ENCODE assay signal across 34 mouse cellular contexts in the genomic region with DNA sequence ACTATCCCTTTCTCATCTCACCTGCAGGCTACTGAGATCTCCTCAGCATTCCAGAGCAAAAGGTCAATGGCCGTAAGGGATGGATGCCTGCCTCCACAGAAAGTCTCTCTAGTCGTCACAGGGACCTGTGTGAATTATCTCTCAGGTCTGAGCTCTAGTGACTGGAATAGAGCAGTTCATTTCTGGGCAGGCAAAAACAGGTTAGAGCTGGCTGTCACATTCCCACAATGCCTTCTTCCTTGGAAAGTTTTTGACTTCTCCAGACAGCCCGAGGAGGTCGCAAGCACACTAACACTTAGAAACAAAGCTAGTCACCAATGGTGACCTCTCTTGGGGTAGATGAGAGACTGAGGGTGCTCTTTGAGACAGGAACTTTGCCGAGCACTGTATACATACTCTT. TPM values are rescaled to one million over a fixed set of nuclear protein-coding genes. Genes with fewer than 3 reads are reported as not detected.
DNase-seq lines count a peak whose midpoint lies in the region; ATAC-seq and TF ChIP-seq lines count a peak whose summit lies in the region.
"Had no signal": no experiment of that assay in that cellular context is flagged by ENCODE, and none has a peak within 500 bp of the region (broad histone marks: within the 10 kb centered on the region; RNA-seq: fewer than 3 reads in every experiment).

No protein-coding gene starts in this region.

- DNase-seq in forebrain, embryonic 11.5 days (ENCODE audit: low spot score), result peak; percentile 40
- DNase-seq in forebrain, postnatal 0 days, result no peak
- DNase-seq in hindbrain, embryonic 14.5 days (ENCODE audit: low spot score), result no peak
- DNase-seq in hindbrain, embryonic 11.5 days (ENCODE audit: low spot score), result no peak
- peak; percentile 26 for DNase-seq in testis, postnatal 10 days (ENCODE audit: low spot score)
- DNase-seq in testis, postnatal 14 days (ENCODE audit: low spot score), result no peak
- DNase-seq: adrenal gland, adult 2 months; adrenal gland, postnatal 14 days; cerebellum, adult 11 months; cerebellum, adult 2 months; cerebellum, adult 9-11 months; cerebellum, postnatal 25 days; embryo, embryonic 11 days; gastrocnemius, adult 2 months; gastrocnemius, postnatal 14 days; heart, adult 18-20 months; heart, postnatal 10 days; heart, postnatal 36 days; kidney, adult 11 months had no signal

- ATAC-seq in forebrain, embryonic 11.5 days (replicated peaks; ENCODE audit: low FRiP score), result no peak
- no peak for ATAC-seq in forebrain, postnatal 0 days
- no peak for ATAC-seq in hindbrain, embryonic 14.5 days (ENCODE audit: low FRiP score)
- ATAC-seq in hindbrain, embryonic 11.5 days (ENCODE audit: low FRiP score), result no peak
- ATAC-seq: intestine, embryonic 15.5 days; Patski had no signal

- H3K4me2 ChIP-seq in forebrain, embryonic 11.5 days (ENCODE audit: low read depth, low read length, severe bottlenecking), result no peak overlapping the region
- no peak overlapping the region for H3K4me2 ChIP-seq in forebrain, postnatal 0 days (ENCODE audit: low read depth)
- no peak overlapping the region for H3K4me2 ChIP-seq in hindbrain, embryonic 14.5 days (replicated peaks)
- no peak overlapping the region for H3K4me2 ChIP-seq in hindbrain, embryonic 11.5 days (replicated peaks; ENCODE audit: low read depth, low read length)
- H3K4me2 ChIP-seq: embryonic facial prominence, embryonic 13.5 days; heart, embryonic 12.5 days had no signal

- no peak overlapping the region for H3K4me3 ChIP-seq in forebrain, embryonic 11.5 days (ENCODE audit: low read depth, low read length)
- no peak overlapping the region for H3K4me3 ChIP-seq in forebrain, postnatal 0 days (ENCODE audit: low read depth, low read length)
- no peak overlapping the region for H3K4me3 ChIP-seq in hindbrain, embryonic 14.5 days (replicated peaks; ENCODE audit: low read length)
- no peak overlapping the region for H3K4me3 ChIP-seq in hindbrain, embryonic 11.5 days (ENCODE audit: low read depth, low read length)
- H3K4me3 ChIP-seq: embryonic facial prominence, embryonic 10.5 days; embryonic facial prominence, embryonic 13.5 days; erythroblast, embryonic 14.5 days; gastrocnemius, adult 2 months; heart, embryonic 12.5 days; heart, embryonic 15.5 days; intestine, embryonic 15.5 days had no signal

- no peak for TF ChIP-seq CTCF in forebrain, postnatal 0 days (IDR thresholded peaks at IDR 0.05; ENCODE audit: low read depth)

- H3K27me3 ChIP-seq in forebrain, embryonic 11.5 days (ENCODE audit: control insufficient read depth, insufficient read depth, low read length), result no peaks in the 10 kb centered on the region
- H3K27me3 ChIP-seq in forebrain, postnatal 0 days (ENCODE audit: insufficient read depth, low read length), result no peaks in the 10 kb centered on the region
- no peaks in the 10 kb centered on the region for H3K27me3 ChIP-seq in hindbrain, embryonic 14.5 days (ENCODE audit: control insufficient read depth, insufficient read depth, low read length)
- H3K27me3 ChIP-seq in hindbrain, embryonic 11.5 days (ENCODE audit: control insufficient read depth, insufficient read depth, low read length), result no peaks in the 10 kb centered on the region
- H3K27me3 ChIP-seq: embryonic facial prominence, embryonic 13.5 days; forebrain, embryonic 13.5 days; heart, embryonic 12.5 days; heart, embryonic 15.5 days; intestine, embryonic 15.5 days had no signal

- no peaks in the 10 kb centered on the region for H3K36me3 ChIP-seq in forebrain, embryonic 11.5 days (ENCODE audit: control insufficient read depth, insufficient read depth, low read length)
- H3K36me3 ChIP-seq in forebrain, postnatal 0 days (ENCODE audit: insufficient read depth), result no peaks in the 10 kb centered on the region
- H3K36me3 ChIP-seq in hindbrain, embryonic 14.5 days (replicated peaks; ENCODE audit: control insufficient read depth, insufficient read depth), result no peaks in the 10 kb centered on the region
- no peaks in the 10 kb centered on the region for H3K36me3 ChIP-seq in hindbrain, embryonic 11.5 days (ENCODE audit: control insufficient read depth, insufficient read depth, low read length)
- H3K36me3 ChIP-seq: embryonic facial prominence, embryonic 10.5 days; embryonic facial prominence, embryonic 13.5 days; G1E; heart, embryonic 12.5 days; heart, embryonic 15.5 days; hindbrain, embryonic 12.5 days; intestine, embryonic 15.5 days had no signal

- H3K27ac ChIP-seq in forebrain, embryonic 11.5 days (ENCODE audit: low read depth, low read length), result no peak overlapping the region
- no peak overlapping the region for H3K27ac ChIP-seq in forebrain, postnatal 0 days (ENCODE audit: low read depth, low read length)
- peak overlapping the region; percentile 70 for H3K27ac ChIP-seq in hindbrain, embryonic 14.5 days
- H3K27ac ChIP-seq in hindbrain, embryonic 11.5 days (ENCODE audit: low read depth, low read length), result no peak overlapping the region
- H3K27ac ChIP-seq: embryonic facial prominence, embryonic 10.5 days; embryonic facial prominence, embryonic 13.5 days; gastrocnemius, adult 2 months; heart, embryonic 15.5 days; intestine, embryonic 15.5 days had no signal

- WGBS in forebrain, embryonic 11.5 days, result 76% methylated on average over 5 of the region's 5 CpGs
- 79% methylated on average over 5 of the region's 5 CpGs for WGBS in forebrain, postnatal 0 days
- 83% methylated on average over 5 of the region's 5 CpGs for WGBS in hindbrain, embryonic 14.5 days
- WGBS in hindbrain, embryonic 11.5 days, result 82% methylated on average over 5 of the region's 5 CpGs

- H3K9me3 ChIP-seq in forebrain, embryonic 11.5 days (ENCODE audit: control insufficient read depth, low read length), result no peaks in the 10 kb centered on the region
- H3K9me3 ChIP-seq in forebrain, postnatal 0 days (ENCODE audit: low read length), result no peaks in the 10 kb centered on the region
- no peaks in the 10 kb centered on the region for H3K9me3 ChIP-seq in hindbrain, embryonic 14.5 days (ENCODE audit: control insufficient read depth, low read length)
- H3K9me3 ChIP-seq in hindbrain, embryonic 11.5 days (ENCODE audit: control insufficient read depth, low read length), result no peaks in the 10 kb centered on the region
- H3K9me3 ChIP-seq: embryonic facial prominence, embryonic 10.5 days; embryonic facial prominence, embryonic 13.5 days; forebrain, embryonic 13.5 days; G1E; heart, embryonic 12.5 days; heart, embryonic 15.5 days; hindbrain, embryonic 12.5 days; intestine, embryonic 15.5 days had no signal

- H3K4me1 ChIP-seq in forebrain, embryonic 11.5 days (replicated peaks; ENCODE audit: control insufficient read depth, insufficient read depth, low read length), result 0 out of 2 replicates have a peak, but pooled peaks cover 3% of the 10 kb centered on the region
- no peaks in the 10 kb centered on the region; the same call in 1 of the 2 replicates for H3K4me1 ChIP-seq in forebrain, postnatal 0 days (ENCODE audit: insufficient read depth)
- H3K4me1 ChIP-seq in hindbrain, embryonic 14.5 days (replicated peaks; ENCODE audit: control insufficient read depth, insufficient read depth, low read length), result peaks cover 9% of the 10 kb centered on the region
- H3K4me1 ChIP-seq in hindbrain, embryonic 11.5 days (replicated peaks; ENCODE audit: control insufficient read depth, insufficient read depth, low read length), result no peaks in the 10 kb centered on the region; the same call in 1 of the 2 replicates
- H3K4me1 ChIP-seq: heart, embryonic 12.5 days; heart, embryonic 15.5 days; intestine, embryonic 15.5 days had no signal

- H3K9ac ChIP-seq in forebrain, embryonic 11.5 days (ENCODE audit: low read length), result no peak overlapping the region
- H3K9ac ChIP-seq in forebrain, postnatal 0 days, result no peak overlapping the region
- H3K9ac ChIP-seq in hindbrain, embryonic 14.5 days, result no peak overlapping the region
- no peak overlapping the region for H3K9ac ChIP-seq in hindbrain, embryonic 11.5 days (ENCODE audit: low read depth, low read length)
- H3K9ac ChIP-seq: embryonic facial prominence, embryonic 13.5 days; heart, embryonic 12.5 days; heart, embryonic 15.5 days; hindbrain, embryonic 12.5 days; intestine, embryonic 15.5 days had no signal

RNA-seq across cellular contexts. Expression of a gene that starts 7.5 kb away (rescaled TPM):
- 113 and 114 TPM in 2 replicates for polyA plus RNA-seq in forebrain, embryonic 11.5 days (2014; fragmentation: Nextera tagmentation; extraction: Ambion mirVana)
- total RNA-seq in forebrain, postnatal 0 days (2014; rRNA removed), result 81.8 and 96.3 TPM in 2 replicates
- 49.2 and 64.4 TPM in 2 replicates for polyA plus RNA-seq in forebrain, postnatal 0 days (2015; fragmentation: Nextera tagmentation; extraction: Ambion mirVana)
- polyA plus RNA-seq in hindbrain, embryonic 14.5 days (2014; fragmentation: Nextera tagmentation; extraction: Ambion mirVana), result 83.1 and 89.0 TPM in 2 replicates
- polyA plus RNA-seq in hindbrain, embryonic 11.5 days (2014; fragmentation: Nextera tagmentation; extraction: Ambion mirVana), result 79.0 and 79.5 TPM in 2 replicates

RNA-seq across cellular contexts. Expression of a gene that starts 13.3 kb away (rescaled TPM):
- polyA plus RNA-seq in forebrain, embryonic 11.5 days (2014; fragmentation: Nextera tagmentation; extraction: Ambion mirVana), result 3.9 and 4.2 TPM in 2 replicates
- 5.0 TPM in 2 replicates for total RNA-seq in forebrain, postnatal 0 days (2014; rRNA removed)
- polyA plus RNA-seq in forebrain, postnatal 0 days (2015; fragmentation: Nextera tagmentation; extraction: Ambion mirVana), result 4.7 and 7.0 TPM in 2 replicates
- 6.3 and 8.3 TPM in 2 replicates for polyA plus RNA-seq in hindbrain, embryonic 14.5 days (2014; fragmentation: Nextera tagmentation; extraction: Ambion mirVana)
- 4.6 and 4.9 TPM in 2 replicates for polyA plus RNA-seq in hindbrain, embryonic 11.5 days (2014; fragmentation: Nextera tagmentation; extraction: Ambion mirVana)
- polyA plus RNA-seq: G1E had no signal

RNA-seq across cellular contexts. Expression of a gene that starts 48.4 kb away (rescaled TPM):
- not detected in 2 replicates for polyA plus RNA-seq in forebrain, embryonic 11.5 days (2014; fragmentation: Nextera tagmentation; extraction: Ambion mirVana)
- total RNA-seq in forebrain, postnatal 0 days (2014; rRNA removed), result not detected in 2 replicates
- not detected in 2 replicates for polyA plus RNA-seq in forebrain, postnatal 0 days (2015; fragmentation: Nextera tagmentation; extraction: Ambion mirVana)
- polyA plus RNA-seq in hindbrain, embryonic 14.5 days (2014; fragmentation: Nextera tagmentation; extraction: Ambion mirVana), result not detected in 2 replicates
- not detected in 2 replicates for polyA plus RNA-seq in hindbrain, embryonic 11.5 days (2014; fragmentation: Nextera tagmentation; extraction: Ambion mirVana)
- total RNA-seq: adrenal gland, adult 2 months; adrenal gland, postnatal 14 days; adrenal gland, postnatal 4 days; G1E; gastrocnemius, adult 2 months; gastrocnemius, postnatal 14 days; gastrocnemius, postnatal 4 days; heart, adult 18-20 months; heart, postnatal 10 days; heart, postnatal 36 days had no signal
- polyA plus RNA-seq: adrenal gland, adult 2 months; cerebellum, adult 2 months; cortical plate, adult 2 months; embryonic facial prominence, embryonic 10.5 days; embryonic facial prominence, embryonic 13.5 days; erythroblast, embryonic 14.5 days; forebrain, embryonic 13.5 days; forebrain, embryonic 16.5 days; frontal cortex, adult 2 months; G1E; heart, embryonic 12.5 days; heart, embryonic 15.5 days; hindbrain, embryonic 12.5 days; intestine, embryonic 15.5 days; Patski had no signal

Comparison
In these comparisons a context has a peak if more than half of its experiments do, and no peak if none do; other contexts are left out.
1. DNase-seq: peak in forebrain, embryonic 11.5 days (single experiment) and testis, postnatal 10 days (single experiment); none in forebrain, postnatal 0 days (single experiment), hindbrain, embryonic 14.5 days (single experiment), hindbrain, embryonic 11.5 days (single experiment) and testis, postnatal 14 days (single experiment).